Mouse (Mus musculus): Measurements from ENCODE around the gene Flt3.

DNA sequence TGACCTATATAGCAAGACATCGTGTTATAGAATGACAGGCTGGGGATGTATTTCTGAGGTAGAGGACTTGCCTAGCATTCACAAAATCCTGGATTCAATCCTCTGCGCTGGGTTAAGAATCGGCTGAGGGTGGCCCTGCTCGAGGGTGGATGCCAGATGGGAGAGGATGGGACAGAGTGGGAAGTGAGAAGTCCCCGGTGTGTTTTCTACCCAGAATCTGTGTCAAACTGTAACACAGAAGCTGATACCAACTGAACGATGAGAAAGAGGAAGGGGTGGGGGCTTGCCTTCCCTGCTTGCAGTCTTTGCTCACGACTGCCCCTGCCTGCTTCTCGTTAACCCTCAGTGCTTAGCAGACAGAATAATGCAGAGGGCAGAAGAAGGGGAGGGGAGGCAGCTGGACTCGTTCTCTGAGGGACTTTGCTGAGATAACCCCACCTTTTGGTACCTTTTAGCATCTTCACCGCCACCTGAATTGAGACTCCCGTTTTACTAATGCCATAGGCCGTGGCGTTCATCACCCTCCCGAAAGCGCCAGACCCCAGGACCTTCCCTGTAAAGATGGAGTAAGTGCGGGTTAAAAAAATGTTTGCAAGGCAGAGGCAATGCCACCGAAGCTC, 46.0 kb downstream of the Flt3 start:
- TF ChIP-seq POLR2A (IDR thresholded peaks at IDR 0.05; ENCODE audit: insufficient read depth, low read depth, low read length) (no peak), CTCF (IDR thresholded peaks at IDR 0.05) (no peak)

Measured in heart, adult 2 months (tissue).